Mouse (Mus musculus) midbrain, embryonic 13.5 days (tissue): ENCODE measurements around the gene Cabp1. TPM values are rescaled to one million over a fixed set of nuclear protein-coding genes. Genes with fewer than 3 reads are reported as not detected.

Experiments
- ATAC-seq: fragments of 200-750 bp; cut with Nextera tagmentation; 2 replicates; pipeline ENCODE4 v1.8.0; 2017; ENCODE audit warnings: mild to moderate bottlenecking, moderate TSS enrichment, moderate library complexity
- H3K27ac ChIP-seq: fragments of 300-500 bp; sonication (generic); 2 replicates; pipeline ENCODE4 v1.5.1; 2015; ENCODE audit warnings: inconsistent platforms, mild to moderate bottlenecking, moderate library complexity
- H3K27me3 ChIP-seq: fragments of 300-500 bp; sonication (generic); 2 replicates; pipeline ENCODE4 v1.6.1; 2015; ENCODE audit warnings: mild to moderate bottlenecking, inconsistent platforms
- H3K36me3 ChIP-seq: fragments of 300-500 bp; sonication (generic); 2 replicates; pipeline ENCODE4 v1.6.1; 2015; ENCODE audit warnings: mild to moderate bottlenecking, inconsistent platforms
- H3K4me1 ChIP-seq: fragments of 300-500 bp; sonication (generic); replicated peaks from 2 replicates; pipeline ENCODE4 v1.6.1; 2015; ENCODE audit warnings: inconsistent platforms
- H3K4me2 ChIP-seq: fragments of 300-500 bp; sonication (generic); replicated peaks from 2 replicates; pipeline ENCODE4 v1.6.1; 2015; ENCODE audit warnings: moderate library complexity, mild to moderate bottlenecking, inconsistent platforms
- H3K4me3 ChIP-seq: fragments of 300-500 bp; sonication (generic); replicated peaks from 2 replicates; pipeline ENCODE4 v1.5.1; 2015; ENCODE audit warnings: mild to moderate bottlenecking, inconsistent platforms
- H3K9ac ChIP-seq: fragments of 300-500 bp; sonication (generic); replicated peaks from 2 replicates; pipeline ENCODE4 v1.6.1; 2015; ENCODE audit warnings: mild to moderate bottlenecking, inconsistent platforms
- H3K9me3 ChIP-seq: fragments of 300-500 bp; sonication (generic); 2 replicates; pipeline ENCODE4 v1.6.1; 2016; ENCODE audit warnings: mild to moderate bottlenecking, inconsistent platforms
- WGBS: fragments of 180-500 bp; shearing (Covaris S2); methylation state at CpG from one replicate; pipeline ENCODE4 v1.1.7; 2015; 5-methylcytosine and 5-hydroxymethylcytosine counted together
- polyA plus RNA-seq: library from polyadenylated mRNA; unstranded; fragments of >200 nt; fragmentation: Nextera tagmentation; extraction: Ambion mirVana; gene quantifications from 2 replicates; pipeline ENCODE4 v1.2.1, GENCODE M21; 2015

The Cabp1 gene
- 2.0 and 2.7 TPM in 2 replicates for polyA plus RNA-seq

DNA sequence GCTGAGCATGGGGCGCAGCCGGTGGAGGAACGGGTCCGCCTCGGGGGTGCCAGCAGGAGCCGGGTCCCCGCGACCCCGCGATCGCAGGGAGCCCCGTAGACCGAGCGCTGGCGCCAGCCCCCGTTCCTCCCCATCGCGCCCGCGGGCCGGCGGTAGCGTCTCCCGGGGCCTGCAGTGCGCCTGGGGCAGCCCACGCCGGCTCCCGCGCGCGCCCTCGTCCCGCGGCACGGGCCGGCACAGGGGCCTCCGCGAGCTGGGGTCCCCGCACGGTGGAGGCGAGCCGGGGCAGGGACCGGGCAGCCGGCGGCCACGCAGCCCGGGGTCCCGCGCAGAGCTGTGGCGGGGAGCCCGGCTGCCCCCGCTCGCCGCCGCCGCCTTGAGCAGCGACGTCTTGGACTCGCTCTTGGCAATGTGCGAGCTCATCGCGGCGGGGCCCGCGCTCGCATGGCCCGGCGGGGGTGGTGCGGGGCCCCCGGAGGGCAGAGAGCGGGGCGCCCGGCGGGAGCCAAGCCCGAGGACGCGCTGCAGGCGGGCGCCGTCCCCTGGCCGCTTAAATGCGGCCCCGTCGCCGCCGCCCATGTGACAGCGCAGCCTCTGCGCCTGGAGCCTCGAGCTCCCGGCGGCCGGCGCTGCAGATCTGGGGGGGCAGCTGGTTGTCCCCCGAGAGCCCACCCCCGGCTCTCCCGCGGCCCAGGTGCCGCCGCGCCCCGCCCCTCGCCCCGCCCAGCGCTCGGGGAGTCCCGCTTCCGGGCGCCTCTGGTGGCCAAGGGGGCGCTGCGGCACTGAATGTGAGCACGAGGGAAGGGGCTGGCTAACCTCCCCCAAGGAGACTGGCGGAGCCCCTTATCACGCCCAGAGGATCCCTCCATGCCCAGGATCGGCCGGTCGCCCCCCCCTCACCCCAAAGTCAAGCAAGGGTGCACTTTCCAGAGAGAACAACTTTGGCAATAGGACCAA is at the start of gene Cabp1:
Gene Cabp1, minus strand, starts transcription at position 713 of the 957 bp plus-strand sequence.
- peak within 1 kb of the TSS; percentile 100 for H3K4me2 ChIP-seq
- no peaks in the 10 kb centered on the region for H3K36me3 ChIP-seq
- no peak within 1 kb of the TSS for H3K27ac ChIP-seq
- H3K9ac ChIP-seq = peak within 1 kb of the TSS; percentile 76
- H3K4me3 ChIP-seq = peak within 1 kb of the TSS; percentile 55
- ATAC-seq = peak; percentile 73
- no peaks in the 10 kb centered on the region for H3K9me3 ChIP-seq
- peaks cover 33% of the 10 kb centered on the region for H3K4me1 ChIP-seq
- under 1% methylated on average over 92 of the region's 116 CpGs for WGBS
- peaks cover 87% of the 10 kb centered on the region for H3K27me3 ChIP-seq

- no peak overlapping the region for H3K4me3 ChIP-seq
- H3K4me1 ChIP-seq = peaks cover 19% of the 10 kb centered on the region
- peaks cover 56% of the 10 kb centered on the region for H3K36me3 ChIP-seq
- 92% methylated on average over 11 of the region's 11 CpGs for WGBS
- no peaks in the 10 kb centered on the region for H3K9me3 ChIP-seq
- H3K9ac ChIP-seq = no peak overlapping the region
- no peak for ATAC-seq
- no peak overlapping the region for H3K4me2 ChIP-seq
- no peak overlapping the region for H3K27ac ChIP-seq
- H3K27me3 ChIP-seq = peaks cover 12% of the 10 kb centered on the region
Measured at GRCm38 (mm10) chr5:115240191-115240590, 46.0 kb upstream of the Cabp1 start.

DNA sequence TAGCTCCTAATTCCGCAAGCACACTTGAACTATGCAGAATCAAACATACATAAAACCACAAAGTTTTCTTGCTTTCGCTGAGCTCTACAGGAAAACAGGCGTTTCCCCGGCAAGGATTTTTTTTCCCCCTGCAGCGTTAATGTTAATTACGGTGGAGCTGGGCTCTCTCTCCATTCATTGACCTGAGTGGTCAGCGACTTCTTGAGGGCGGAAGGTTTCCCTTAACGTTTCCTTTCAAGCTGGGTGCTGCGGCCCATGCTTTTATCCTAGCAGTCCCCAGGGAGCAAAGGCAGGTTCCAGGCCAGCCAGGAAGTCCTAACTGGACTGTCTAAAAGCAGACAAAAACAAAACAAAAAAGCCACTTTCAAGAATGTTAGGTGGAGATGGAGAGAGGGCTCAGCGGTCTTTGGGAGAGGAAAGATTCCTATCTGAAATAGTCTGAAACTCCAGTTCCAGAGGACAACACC is 44.6 kb upstream of the Cabp1 start:
- Histone ChIP-seq H3K36me3 (peaks cover 42% of the 10 kb centered on the region), H3K4me3 (peak overlapping the region; percentile 81), H3K4me1 (peaks cover 23% of the 10 kb centered on the region), H3K27me3 (peaks cover 25% of the 10 kb centered on the region), H3K4me2 (peak overlapping the region; percentile 88), H3K9ac (peak overlapping the region; percentile 81), H3K9me3 (no peaks in the 10 kb centered on the region), H3K27ac (no peak overlapping the region)
- no peak for ATAC-seq
- WGBS = 6% methylated on average over 11 of the region's 11 CpGs

GRCm38 (mm10) chr5:115237803-115238728 is 43.9 kb upstream of the Cabp1 start:
- Histone ChIP-seq H3K9me3 (no peaks in the 10 kb centered on the region), H3K4me3 (peak overlapping the region; percentile 81), H3K4me1 (peaks cover 23% of the 10 kb centered on the region), H3K27ac (0 out of 2 replicates have a peak overlapping the region, but pooled peaks have one; percentile 37), H3K9ac (peak overlapping the region; percentile 81), H3K4me2 (peak overlapping the region; percentile 88), H3K27me3 (peaks cover 27% of the 10 kb centered on the region), H3K36me3 (peaks cover 35% of the 10 kb centered on the region)
- WGBS = under 1% methylated on average over 83 of the region's 88 CpGs
- peak; percentile 91 for ATAC-seq

- no peaks in the 10 kb centered on the region for H3K9me3 ChIP-seq
- H3K9ac ChIP-seq = peak within 1 kb of the TSS; percentile 69
- H3K4me3 ChIP-seq = peak within 1 kb of the TSS; percentile 48
- peaks cover 26% of the 10 kb centered on the region for H3K4me1 ChIP-seq
- peak within 1 kb of the TSS; percentile 35; the same call in 1 of the 2 replicates for H3K27ac ChIP-seq
- peak within 1 kb of the TSS; percentile 75 for H3K4me2 ChIP-seq
- peaks cover 45% of the 10 kb centered on the region for H3K27me3 ChIP-seq
- H3K36me3 ChIP-seq = peaks cover 12% of the 10 kb centered on the region
- ATAC-seq = peak; percentile 55
- WGBS = 3% methylated on average over 21 of the region's 21 CpGs
Measured at GRCm38 (mm10) chr5:115235786-115236263, 41.6 kb upstream of the Cabp1 start, which contains the start of gene Pop5. Pop5 (plus strand) TSS chr5:115235836.

- peak; percentile 55 for ATAC-seq
- Histone ChIP-seq H3K4me1 (peaks cover 26% of the 10 kb centered on the region), H3K4me2 (peak overlapping the region; percentile 75), H3K27ac (peak overlapping the region; percentile 35; the same call in 1 of the 2 replicates), H3K9me3 (no peaks in the 10 kb centered on the region), H3K36me3 (peaks cover 8% of the 10 kb centered on the region), H3K9ac (peak overlapping the region; percentile 69), H3K4me3 (peak overlapping the region; percentile 48), H3K27me3 (peaks cover 43% of the 10 kb centered on the region)
- 0% methylated on average over 44 of the region's 45 CpGs for WGBS
Measured at GRCm38 (mm10) chr5:115235323-115235771, 41.2 kb upstream of the Cabp1 start.

GRCm38 (mm10) chr5:115234519-115234918 is 40.3 kb upstream of the Cabp1 start:
- H3K36me3 ChIP-seq = no peaks in the 10 kb centered on the region
- 47% methylated on average over 6 of the region's 6 CpGs for WGBS
- H3K9ac ChIP-seq = no peak overlapping the region
- no peak overlapping the region for H3K4me3 ChIP-seq
- H3K27me3 ChIP-seq = peaks cover 41% of the 10 kb centered on the region
- H3K4me1 ChIP-seq = peaks cover 26% of the 10 kb centered on the region
- H3K27ac ChIP-seq = no peak overlapping the region
- no peaks in the 10 kb centered on the region for H3K9me3 ChIP-seq
- H3K4me2 ChIP-seq = no peak overlapping the region
- ATAC-seq = no peak

DNA sequence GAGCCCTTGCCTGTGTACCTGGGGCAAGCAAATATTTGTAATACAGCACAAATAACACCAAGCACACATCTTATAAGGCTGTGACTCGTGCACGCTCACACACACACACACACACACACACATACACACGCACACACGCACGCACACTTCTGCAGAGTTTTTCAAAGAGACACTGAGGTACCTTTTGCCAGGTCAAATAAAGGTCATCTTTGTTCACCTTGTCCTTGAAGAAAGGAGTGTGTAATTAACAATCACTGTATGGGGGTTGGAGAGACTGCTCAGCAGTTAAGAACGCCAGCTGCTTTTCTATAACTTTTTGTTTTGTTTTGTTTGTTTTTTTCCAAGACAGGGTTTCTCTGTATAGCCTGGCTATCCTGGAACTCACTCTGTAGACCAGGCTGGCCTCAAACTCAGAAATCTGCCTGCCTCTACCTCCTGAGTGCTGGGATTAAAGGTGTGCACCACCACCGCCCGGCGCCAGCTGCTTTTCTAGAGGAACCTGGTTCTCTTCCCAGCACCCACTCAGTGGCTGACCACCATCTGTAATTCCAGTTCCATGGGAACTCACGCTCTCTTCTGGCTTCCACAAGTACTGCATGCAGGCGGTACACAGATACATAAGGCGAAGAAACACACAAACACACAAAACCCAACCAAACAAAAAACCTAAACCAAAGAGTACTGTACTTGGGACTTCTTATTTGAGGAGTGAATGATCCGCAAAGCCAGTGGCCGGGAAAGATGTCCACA is 39.0 kb upstream of the Cabp1 start:
- 93% methylated on average over 14 of the region's 14 CpGs for WGBS
- peaks cover 41% of the 10 kb centered on the region for H3K27me3 ChIP-seq
- peaks cover 16% of the 10 kb centered on the region for H3K4me1 ChIP-seq
- no peak overlapping the region for H3K4me2 ChIP-seq
- H3K9me3 ChIP-seq = no peaks in the 10 kb centered on the region
- no peak overlapping the region for H3K4me3 ChIP-seq
- no peaks in the 10 kb centered on the region for H3K36me3 ChIP-seq
- ATAC-seq = no peak
- H3K9ac ChIP-seq = no peak overlapping the region
- no peak overlapping the region for H3K27ac ChIP-seq

DNA sequence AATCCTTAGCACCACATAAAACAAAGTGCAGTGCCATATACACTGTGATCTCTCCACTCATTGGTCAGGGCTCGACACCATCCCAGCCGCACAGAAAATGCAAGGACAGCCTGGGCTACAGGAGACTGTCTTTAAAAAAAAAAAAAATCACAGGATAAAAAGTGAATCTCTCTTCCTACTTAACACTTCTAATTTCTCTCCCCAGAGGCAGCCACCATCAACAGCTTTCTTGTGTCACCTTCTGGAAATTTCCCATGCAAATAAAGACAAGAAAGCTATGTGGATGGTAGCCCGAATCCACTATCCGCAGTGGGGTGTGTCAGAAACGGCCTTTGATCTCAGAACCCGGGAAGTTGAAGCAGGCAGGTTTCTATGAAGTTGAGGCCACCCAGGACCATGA is 38.3 kb upstream of the Cabp1 start:
- no peak for ATAC-seq

GRCm38 (mm10) chr5:115231552-115232120 is 37.5 kb upstream of the Cabp1 start:
- Histone ChIP-seq H3K9me3 (no peaks in the 10 kb centered on the region), H3K27ac (no peak overlapping the region), H3K4me3 (no peak overlapping the region), H3K9ac (no peak overlapping the region; the same call in 1 of the 2 replicates), H3K27me3 (peaks cover 42% of the 10 kb centered on the region), H3K36me3 (no peaks in the 10 kb centered on the region), H3K4me1 (peaks cover 12% of the 10 kb centered on the region), H3K4me2 (no peak overlapping the region)
- WGBS = 39% methylated on average over 16 of the region's 16 CpGs
- no peak for ATAC-seq

More for the DNA sequence above, 38.3 kb upstream of the Cabp1 start:
- H3K27ac ChIP-seq = no peak overlapping the region
- no peaks in the 10 kb centered on the region for H3K36me3 ChIP-seq
- WGBS = 73% methylated on average over 6 of the region's 6 CpGs
- H3K9ac ChIP-seq = no peak overlapping the region
- H3K4me1 ChIP-seq = peaks cover 14% of the 10 kb centered on the region
- peaks cover 47% of the 10 kb centered on the region for H3K27me3 ChIP-seq
- no peak overlapping the region for H3K4me3 ChIP-seq
- H3K9me3 ChIP-seq = no peaks in the 10 kb centered on the region
- H3K4me2 ChIP-seq = no peak overlapping the region
